Mouse (Mus musculus) embryonic facial prominence, embryonic 15.5 days (tissue): ENCODE data around the gene Clptm1. TPM values are rescaled to one million over a fixed set of nuclear protein-coding genes. Genes with fewer than 3 reads are reported as not detected.

Experiments
- ATAC-seq: fragments of 200-750 bp; cut with Nextera tagmentation; 2 replicates; pipeline ENCODE4 v1.8.0; 2017; ENCODE audit warnings: low read depth, moderate TSS enrichment; ENCODE audit not compliant: insufficient number of reproducible peaks, low FRiP score, low TSS enrichment
- H3K27ac ChIP-seq: fragments of 300-500 bp; sonication (generic); replicated peaks from 2 replicates; pipeline ENCODE4 v1.5.1; 2015; ENCODE audit warnings: mild to moderate bottlenecking, inconsistent platforms
- H3K27me3 ChIP-seq: fragments of 300-500 bp; sonication (generic); 2 replicates; pipeline ENCODE4 v1.6.1; 2015; ENCODE audit warnings: inconsistent platforms
- H3K36me3 ChIP-seq: fragments of 300-500 bp; sonication (generic); 2 replicates; pipeline ENCODE4 v1.6.1; 2015; ENCODE audit warnings: mild to moderate bottlenecking, inconsistent platforms
- H3K4me1 ChIP-seq: fragments of 300-500 bp; sonication (generic); 2 replicates; pipeline ENCODE4 v1.6.1; 2015; ENCODE audit warnings: inconsistent platforms
- H3K4me2 ChIP-seq: fragments of 300-500 bp; sonication (generic); replicated peaks from 2 replicates; pipeline ENCODE4 v1.6.1; 2015; ENCODE audit warnings: mild to moderate bottlenecking, inconsistent platforms
- H3K4me3 ChIP-seq: fragments of 300-500 bp; sonication (generic); replicated peaks from 2 replicates; pipeline ENCODE4 v1.5.1; 2015; ENCODE audit warnings: mild to moderate bottlenecking, inconsistent platforms
- H3K9ac ChIP-seq: fragments of 300-500 bp; sonication (generic); 2 replicates; pipeline ENCODE4 v1.6.1; 2015; ENCODE audit warnings: inconsistent platforms
- H3K9me3 ChIP-seq: fragments of 300-500 bp; sonication (generic); replicated peaks from 2 replicates; pipeline ENCODE4 v1.6.1; 2016; ENCODE audit warnings: inconsistent platforms
- WGBS: fragments of 180-500 bp; shearing (Covaris S2); methylation state at CpG from one replicate; pipeline ENCODE4 v1.1.7; 2015; 5-methylcytosine and 5-hydroxymethylcytosine counted together
- polyA plus RNA-seq: library from polyadenylated mRNA; unstranded; fragments of >200 nt; fragmentation: Nextera tagmentation; extraction: Ambion mirVana; gene quantifications from 2 replicates; pipeline ENCODE4 v1.2.1, GENCODE M21; 2015

Gene Clptm1
- polyA plus RNA-seq, 1 experiment from 2014 or later, result 89.1 TPM

GRCm38 (mm10) chr7:19699827-19700148, 35.0 kb upstream of the Clptm1 start:
- Histone ChIP-seq H3K27ac (no peak overlapping the region), H3K9me3 (no peaks in the 10 kb centered on the region), H3K27me3 (no peaks in the 10 kb centered on the region), H3K4me2 (no peak overlapping the region), H3K4me3 (no peak overlapping the region), H3K4me1 (peaks cover 31% of the 10 kb centered on the region), H3K9ac (no peak overlapping the region), H3K36me3 (peaks cover 37% of the 10 kb centered on the region)
- no peak for ATAC-seq
- WGBS, result 76% methylated on average over 4 of the region's 4 CpGs

GRCm38 (mm10) chr7:19698907-19699826, 34.3 kb upstream of the Clptm1 start, which contains the start of gene Apoe:
Apoe (minus strand) TSS chr7:19699188.
- no peaks in the 10 kb centered on the region for H3K27me3 ChIP-seq
- peak within 1 kb of the TSS; percentile 80 for H3K4me2 ChIP-seq
- H3K9me3 ChIP-seq, result no peaks in the 10 kb centered on the region
- peak within 1 kb of the TSS; percentile 36 for H3K27ac ChIP-seq
- peaks cover 31% of the 10 kb centered on the region for H3K36me3 ChIP-seq
- peaks cover 34% of the 10 kb centered on the region for H3K4me1 ChIP-seq
- peak; percentile 48 for ATAC-seq
- H3K9ac ChIP-seq, result peak within 1 kb of the TSS; percentile 21
- under 1% methylated on average over 20 of the region's 20 CpGs for whole genome bisulfite sequencing
- peak within 1 kb of the TSS; percentile 41 for H3K4me3 ChIP-seq

- peak overlapping the region; percentile 36; the same call in 1 of the 2 replicates for H3K27ac ChIP-seq
- H3K9me3 ChIP-seq, result no peaks in the 10 kb centered on the region
- 2% methylated on average over 28 of the region's 28 CpGs for WGBS
- H3K27me3 ChIP-seq, result no peaks in the 10 kb centered on the region
- H3K4me3 ChIP-seq, result peak overlapping the region; percentile 41
- H3K4me1 ChIP-seq, result peaks cover 36% of the 10 kb centered on the region
- peak overlapping the region; percentile 21; the same call in 1 of the 2 replicates for H3K9ac ChIP-seq
- H3K4me2 ChIP-seq, result peak overlapping the region; percentile 80
- peaks cover 24% of the 10 kb centered on the region for H3K36me3 ChIP-seq
- no peak for ATAC-seq
These were observed 33.4 kb upstream of the Clptm1 start for GRCm38 (mm10) chr7:19697949-19698906.

GRCm38 (mm10) chr7:19696336-19696873, 31.6 kb upstream of the Clptm1 start:
- H3K4me1 ChIP-seq, result peaks cover 43% of the 10 kb centered on the region
- H3K9ac ChIP-seq, result no peak overlapping the region
- peaks cover 11% of the 10 kb centered on the region for H3K36me3 ChIP-seq
- no peak overlapping the region for H3K27ac ChIP-seq
- no peaks in the 10 kb centered on the region for H3K9me3 ChIP-seq
- ATAC-seq, result no peak
- no peak overlapping the region for H3K4me2 ChIP-seq
- WGBS, result 89% methylated on average over 34 of the region's 34 CpGs
- no peak overlapping the region for H3K4me3 ChIP-seq
- no peaks in the 10 kb centered on the region for H3K27me3 ChIP-seq

GRCm38 (mm10) chr7:19695881-19696280, 31.0 kb upstream of the Clptm1 start:
- no peak overlapping the region for H3K27ac ChIP-seq
- H3K36me3 ChIP-seq, result peaks cover 9% of the 10 kb centered on the region
- no peak overlapping the region for H3K4me3 ChIP-seq
- no peak overlapping the region for H3K4me2 ChIP-seq
- H3K9me3 ChIP-seq, result no peaks in the 10 kb centered on the region
- H3K27me3 ChIP-seq, result no peaks in the 10 kb centered on the region
- peaks cover 38% of the 10 kb centered on the region for H3K4me1 ChIP-seq
- H3K9ac ChIP-seq, result no peak overlapping the region
- no peak for ATAC-seq
- 81% methylated on average over 6 of the region's 6 CpGs for WGBS

GRCm38 (mm10) chr7:19695213-19695594, 30.4 kb upstream of the Clptm1 start:
- H3K27ac ChIP-seq, result no peak overlapping the region; the same call in 1 of the 2 replicates
- WGBS, result 51% methylated on average over 8 of the region's 8 CpGs

GRCm38 (mm10) chr7:19694336-19695212, 29.7 kb upstream of the Clptm1 start:
- 77% methylated on average over 10 of the region's 10 CpGs for WGBS

More at GRCm38 (mm10) chr7:19695213-19695594, 30.4 kb upstream of the Clptm1 start:
- no peak overlapping the region for H3K4me2 ChIP-seq
- peaks cover 9% of the 10 kb centered on the region for H3K36me3 ChIP-seq
- H3K27me3 ChIP-seq, result no peaks in the 10 kb centered on the region
- H3K9me3 ChIP-seq, result no peaks in the 10 kb centered on the region
- no peak overlapping the region for H3K4me3 ChIP-seq
- no peak overlapping the region for H3K9ac ChIP-seq
- H3K4me1 ChIP-seq, result peaks cover 35% of the 10 kb centered on the region
- ATAC-seq, result no peak

GRCm38 (mm10) chr7:19693421-19693820, 28.6 kb upstream of the Clptm1 start:
- H3K27me3 ChIP-seq, result no peaks in the 10 kb centered on the region
- H3K36me3 ChIP-seq, result peaks cover 9% of the 10 kb centered on the region
- H3K4me2 ChIP-seq, result no peak overlapping the region
- no peak overlapping the region for H3K4me3 ChIP-seq
- no peak for ATAC-seq
- H3K4me1 ChIP-seq, result peaks cover 22% of the 10 kb centered on the region
- WGBS, result 29% methylated on average over 10 of the region's 10 CpGs
- H3K9ac ChIP-seq, result no peak overlapping the region
- 0 out of 2 replicates have a peak overlapping the region, but pooled peaks have one; percentile 17 for H3K27ac ChIP-seq
- H3K9me3 ChIP-seq, result no peaks in the 10 kb centered on the region

More at GRCm38 (mm10) chr7:19694336-19695212, 29.7 kb upstream of the Clptm1 start:
- Histone ChIP-seq H3K9ac (no peak overlapping the region), H3K27ac (no peak overlapping the region; the same call in 1 of the 2 replicates), H3K27me3 (no peaks in the 10 kb centered on the region), H3K9me3 (no peaks in the 10 kb centered on the region), H3K4me1 (peaks cover 33% of the 10 kb centered on the region), H3K4me2 (no peak overlapping the region), H3K36me3 (peaks cover 9% of the 10 kb centered on the region), H3K4me3 (no peak overlapping the region)
- no peak for ATAC-seq

GRCm38 (mm10) chr7:19691873-19692865, 27.3 kb upstream of the Clptm1 start, which contains the start of gene Apoc1:
Apoc1 (minus strand) TSS chr7:19692660.
- no peaks in the 10 kb centered on the region for H3K9me3 ChIP-seq
- no peak within 1 kb of the TSS for H3K4me2 ChIP-seq
- H3K9ac ChIP-seq, result no peak within 1 kb of the TSS
- H3K27ac ChIP-seq, result 0 out of 2 replicates have a peak within 1 kb of the TSS, but pooled peaks have one; percentile 17
- peaks cover 16% of the 10 kb centered on the region; the same call in 1 of the 2 replicates for H3K4me1 ChIP-seq
- no peak within 1 kb of the TSS for H3K4me3 ChIP-seq
- H3K36me3 ChIP-seq, result peaks cover 9% of the 10 kb centered on the region
- ATAC-seq, result no peak
- 49% methylated on average over 28 of the region's 28 CpGs for WGBS
- no peaks in the 10 kb centered on the region for H3K27me3 ChIP-seq
